Mouse (Mus musculus) cerebellum, adult 2 months (tissue): Measurements from ENCODE around the gene Arv1.

Source experiments
- CTCF ChIP-seq: fragments of 200-500 bp; IDR thresholded peaks from 2 replicates; pipeline ENCODE4 v1.5.1; 2011; ENCODE audit warnings: low read depth, mild to moderate bottlenecking, control low read depth, low read length, moderate library complexity, borderline replicate concordance; ENCODE audit not compliant: insufficient read depth
- POLR2A ChIP-seq: fragments of 200-500 bp; IDR thresholded peaks from 2 replicates; pipeline ENCODE4 v1.6.1; 2011; ENCODE audit warnings: low read length, control low read depth, borderline replicate concordance; ENCODE audit not compliant: insufficient read depth

GRCm38 (mm10) chr8:124763061-124763460 is 41.1 kb downstream of the Arv1 start:
- no peak for TF ChIP-seq CTCF
- no peak for TF ChIP-seq POLR2A
